Mouse (Mus musculus) cortical plate, adult 2 months (tissue): ENCODE measurements around the gene Esp1.

ENCODE experiments used
- CTCF ChIP-seq: fragments of 200-500 bp; IDR thresholded peaks from 2 replicates; pipeline ENCODE4 v1.5.1; 2011; ENCODE audit warnings: mild to moderate bottlenecking, control low read depth, low read length; ENCODE audit not compliant: insufficient read depth; ENCODE audit errors: extremely low read depth
- POLR2A ChIP-seq: fragments of 200-500 bp; IDR thresholded peaks from 2 replicates; pipeline ENCODE4 v1.6.1; 2011; ENCODE audit warnings: mild to moderate bottlenecking, low read length, control low read depth; ENCODE audit not compliant: insufficient read depth; ENCODE audit errors: extremely low read depth

DNA sequence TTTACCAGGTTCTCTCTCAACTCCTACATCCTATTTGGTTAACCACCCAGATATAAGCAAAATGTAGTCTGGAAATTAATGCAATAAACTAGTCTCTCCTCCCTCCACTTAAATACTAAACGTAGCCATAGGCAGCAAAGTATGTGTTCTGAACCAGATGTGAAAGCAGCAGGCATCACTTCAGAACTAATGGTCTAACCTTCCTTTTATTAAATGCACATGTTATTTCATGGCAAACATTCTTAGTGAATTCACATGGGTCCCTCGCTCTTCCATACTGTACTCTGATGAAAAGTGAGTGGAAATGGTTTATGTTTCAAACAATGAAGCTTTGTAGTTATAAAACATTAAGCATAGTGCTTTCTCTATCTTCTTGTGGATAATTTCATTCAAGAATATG lies 4.4 kb downstream of the Esp1 start:
- TF ChIP-seq POLR2A (no peak), CTCF (no peak)
